Mouse (Mus musculus) spleen, adult 2 months (tissue): Measurements from ENCODE around the gene 1700011L22Rik.

ENCODE experiments used
- CTCF ChIP-seq: fragments of 200-500 bp; IDR thresholded peaks from 2 replicates; pipeline ENCODE4 v1.5.1; 2011; ENCODE audit warnings: mild to moderate bottlenecking, inconsistent platforms; ENCODE audit not compliant: insufficient read depth, insufficient read length, insufficient replicate concordance; ENCODE audit errors: extremely low read depth
- POLR2A ChIP-seq: fragments of 200-500 bp; IDR thresholded peaks from 2 replicates; pipeline ENCODE4 v1.6.1; 2011; ENCODE audit warnings: low read depth, low read length, inconsistent platforms

GRCm38 (mm10) chr8:79222106-79222751 is 26.1 kb downstream of the 1700011L22Rik start:
- no peak for TF ChIP-seq CTCF
- no peak for TF ChIP-seq POLR2A
